Mouse (Mus musculus): ENCODE data around the gene Chdh.

- TF ChIP-seq REST (IDR thresholded peaks at IDR 0.05; ENCODE audit: insufficient read depth, insufficient read length) (no peak), POLR2A (IDR thresholded peaks at IDR 0.05; ENCODE audit: insufficient read length, low read depth) (no peak)
Measured at GRCm38 (mm10) chr14:29971446-29971845, 37.4 kb upstream of the Chdh start.

Data from myocyte (in vitro differentiated cells).